Comparison of ENCODE assay signal across 21 mouse cellular contexts in genomic region chr2:79540384-79540783, GRCm38 (mm10).
DNase-seq lines count a peak whose midpoint lies in the region; ATAC-seq lines count a peak whose summit lies in the region.
"Had no signal": no experiment of that assay in that cellular context is flagged by ENCODE, and none has a peak within 500 bp of the region (broad histone marks: within the 10 kb centered on the region; RNA-seq: fewer than 3 reads in every experiment).

No protein-coding gene starts in this region.

- H3K27me3 ChIP-seq in heart, embryonic 10.5 days (ENCODE audit: insufficient read depth, poor library complexity, severe bottlenecking) = no peaks in the 10 kb centered on the region
- H3K27me3 ChIP-seq: limb, embryonic 13.5 days; liver, embryonic 13.5 days; lung, embryonic 15.5 days had no signal

- ATAC-seq in megakaryocyte, adult 5-6 weeks (ENCODE audit: poor library complexity, severe bottlenecking) = peak; percentile 51; the same call in 1 of the 2 replicates
- ATAC-seq: activated CD4-positive, CD25-positive, alpha-beta regulatory T cell, adult 4 months; forebrain, embryonic 14.5 days had no signal

- no peak overlapping the region for H3K27ac ChIP-seq in heart, embryonic 10.5 days
- H3K27ac ChIP-seq: embryonic facial prominence, embryonic 10.5 days; hindbrain, embryonic 14.5 days; limb, embryonic 13.5 days; liver, embryonic 13.5 days; lung, embryonic 15.5 days had no signal

- peaks cover 23% of the 10 kb centered on the region; the same call in 1 of the 2 replicates for H3K4me1 ChIP-seq in heart, embryonic 10.5 days
- H3K4me1 ChIP-seq: embryonic facial prominence, embryonic 10.5 days; liver, embryonic 13.5 days had no signal

- WGBS in heart, embryonic 10.5 days = 71% methylated on average over 8 of the region's 8 CpGs

- no peaks in the 10 kb centered on the region for H3K9me3 ChIP-seq in heart, embryonic 10.5 days
- H3K9me3 ChIP-seq: embryonic facial prominence, embryonic 10.5 days; G1E; limb, embryonic 13.5 days; liver, embryonic 13.5 days; lung, embryonic 15.5 days had no signal

- intact Hi-C loops in heart, postnatal 14 days (cut with DNase I) = no loop called here

- peak; percentile 18 for DNase-seq in adrenal gland, adult 2 months
- no peak for DNase-seq in adrenal gland, adult 8-10 months
- DNase-seq in heart, postnatal 14 days = peak; percentile 6 to 19
- no peak for DNase-seq in heart, embryonic 10.5 days (ENCODE audit: low spot score)
- peak; percentile 64 for DNase-seq in kidney, adult 9 months
- DNase-seq in right cerebral cortex, postnatal 14 days = no peak
- no peak for DNase-seq in adipocyte (ENCODE audit: low spot score)
- DNase-seq: cerebellum, adult 9-10 months; gastrocnemius, postnatal 36 days; liver, embryonic 13.5 days; midbrain, embryonic 14.5 days; thymus, adult 18-20 months had no signal

- H3K36me3 ChIP-seq in heart, embryonic 10.5 days = no peaks in the 10 kb centered on the region
- H3K36me3 ChIP-seq: embryonic facial prominence, embryonic 10.5 days; G1E; limb, embryonic 13.5 days; liver, embryonic 13.5 days; lung, embryonic 15.5 days had no signal

- H3K4me3 ChIP-seq in heart, embryonic 10.5 days = no peak overlapping the region
- H3K4me3 ChIP-seq: embryonic facial prominence, embryonic 10.5 days; limb, embryonic 13.5 days; liver, embryonic 13.5 days; lung, embryonic 15.5 days; myocyte had no signal

Comparison
In these comparisons a context has a peak if more than half of its experiments do, and no peak if none do; other contexts are left out.
1. DNase-seq: peak in adrenal gland, adult 2 months (single experiment), heart, postnatal 14 days (2 of 2) and kidney, adult 9 months (single experiment); none in adrenal gland, adult 8-10 months (single experiment), heart, embryonic 10.5 days (single experiment), right cerebral cortex, postnatal 14 days (single experiment) and adipocyte (single experiment).